Mouse (Mus musculus): ENCODE measurements at regions not wholly inside any gene's neighbourhood (a gene's known extent, or its start where the extent isn't known, plus 50 kb on each side); places are given as distances from the start of the nearest gene placed in this dataset.

GRCm38 (mm10) chr4:4875257-4875656, 82.1 kb upstream of the Impad1 start:
- no peak for DNase-seq

- no peak for DNase-seq
Observed at GRCm38 (mm10) chr4:4858345-4858744, 65.2 kb upstream of the Impad1 start.

Data from lung, postnatal 14 days (tissue).